Mouse (Mus musculus): ENCODE data around the gene Slc4a11. TPM values are rescaled to one million over a fixed set of nuclear protein-coding genes. Genes with fewer than 3 reads are reported as not detected.

Gene Slc4a11
- polyA plus RNA-seq, 2 experiments = 0.09 TPM; not detected in 1

- Histone ChIP-seq H3K4me2 (ENCODE audit: low read depth) (no peak overlapping the region), H3K27me3 (ENCODE audit: control insufficient read depth, insufficient read depth, low read length) (no peaks in the 10 kb centered on the region; the same call in 1 of the 2 replicates), H3K9ac (replicated peaks) (no peak overlapping the region), H3K4me1 (replicated peaks; ENCODE audit: control insufficient read depth in 2 of 2, insufficient read depth in 2 of 2, low read length in 1 of 2) (peaks cover 0 to 12% of the 10 kb centered on the region in 2 experiments; a peak in 2 of 4 replicates), H3K36me3 (replicated peaks; ENCODE audit: control insufficient read depth, insufficient read depth, low read depth) (no peaks in the 10 kb centered on the region), H3K27ac (no peak overlapping the region), H3K9me3 (ENCODE audit: control insufficient read depth, low read length) (no peaks in the 10 kb centered on the region), H3K4me3 (ENCODE audit: insufficient read depth in 1 of 2, low read depth in 2 of 2, low read length in 2 of 2) (no peak overlapping the region)
- no peak for ATAC-seq (ENCODE audit: insufficient read depth)
- DNase-seq (ENCODE audit: low read depth in 3 of 3, low spot score in 3 of 3) = no peak
- WGBS (ENCODE audit: insufficient replicate concordance) = 54% methylated on average over 9 of the region's 9 CpGs
- TF ChIP-seq EP300 (IDR thresholded peaks at IDR 0.05; ENCODE audit: low read depth) (no peak), CTCF (IDR thresholded peaks at IDR 0.05; ENCODE audit: low read depth) (no peak)
Observed at GRCm38 (mm10) chr2:130704040-130705001, 7.0 kb upstream of the Slc4a11 start.

- H3K4me2 ChIP-seq (ENCODE audit: low read depth) = peak overlapping the region; percentile 57
- no peaks in the 10 kb centered on the region for H3K36me3 ChIP-seq (replicated peaks; ENCODE audit: control insufficient read depth, insufficient read depth, low read depth)
- H3K4me3 ChIP-seq (ENCODE audit: insufficient read depth in 1 of 2, low read depth in 2 of 2, low read length in 2 of 2) = peak overlapping the region; percentile 30 to 36
- ATAC-seq (ENCODE audit: insufficient read depth) = no peak
- no peak for DNase-seq (ENCODE audit: low read depth in 3 of 3, low spot score in 3 of 3)
- TF ChIP-seq EP300 (IDR thresholded peaks at IDR 0.05; ENCODE audit: low read depth) (no peak), CTCF (IDR thresholded peaks at IDR 0.05; ENCODE audit: low read depth) (no peak)
- peaks cover 40% of the 10 kb centered on the region for H3K27me3 ChIP-seq (ENCODE audit: control insufficient read depth, insufficient read depth, low read length)
- no peaks in the 10 kb centered on the region for H3K9me3 ChIP-seq (ENCODE audit: control insufficient read depth, low read length)
- no peak overlapping the region for H3K9ac ChIP-seq (replicated peaks)
- H3K4me1 ChIP-seq (replicated peaks; ENCODE audit: control insufficient read depth in 2 of 2, insufficient read depth in 2 of 2, low read length in 1 of 2) = 0 out of 4 replicates have a peak, but pooled peaks cover 0 to 2% of the 10 kb centered on the region in 2 experiments
- no peak overlapping the region for H3K27ac ChIP-seq
- 5% methylated on average over 14 of the region's 14 CpGs for WGBS (ENCODE audit: insufficient replicate concordance)
Observed at GRCm38 (mm10) chr2:130697821-130698266, 525 bp upstream of the Slc4a11 start.

GRCm38 (mm10) chr2:130696700-130697152 is 593 bp downstream of the Slc4a11 start:
- H3K36me3 ChIP-seq (replicated peaks; ENCODE audit: control insufficient read depth, insufficient read depth, low read depth) = no peaks in the 10 kb centered on the region
- H3K4me2 ChIP-seq (ENCODE audit: low read depth) = peak overlapping the region; percentile 57
- H3K27me3 ChIP-seq (ENCODE audit: control insufficient read depth, insufficient read depth, low read length) = peaks cover 40% of the 10 kb centered on the region
- no peaks in the 10 kb centered on the region for H3K9me3 ChIP-seq (ENCODE audit: control insufficient read depth, low read length)
- no peak overlapping the region for H3K9ac ChIP-seq (replicated peaks)
- WGBS (ENCODE audit: insufficient replicate concordance) = 3% methylated on average over 30 of the region's 31 CpGs
- H3K27ac ChIP-seq = no peak overlapping the region
- H3K4me3 ChIP-seq (ENCODE audit: insufficient read depth in 1 of 2, low read depth in 2 of 2, low read length in 2 of 2) = peak overlapping the region; percentile 12 to 36; a peak in 3 of 4 replicates
- no peak for ATAC-seq (ENCODE audit: insufficient read depth)
- no peak for TF ChIP-seq CTCF (IDR thresholded peaks at IDR 0.05; ENCODE audit: low read depth)
- no peak for TF ChIP-seq EP300 (IDR thresholded peaks at IDR 0.05; ENCODE audit: low read depth)
- no peak for DNase-seq (ENCODE audit: low read depth in 3 of 3, low spot score in 3 of 3)
- 0 out of 4 replicates have a peak, but pooled peaks cover 0 to 2% of the 10 kb centered on the region in 2 experiments for H3K4me1 ChIP-seq (replicated peaks; ENCODE audit: control insufficient read depth in 2 of 2, insufficient read depth in 2 of 2, low read length in 1 of 2)

- TF ChIP-seq EP300 (IDR thresholded peaks at IDR 0.05; ENCODE audit: low read depth) (no peak), CTCF (IDR thresholded peaks at IDR 0.05; ENCODE audit: low read depth) (no peak)
- Histone ChIP-seq H3K4me1 (replicated peaks; ENCODE audit: control insufficient read depth in 2 of 2, insufficient read depth in 2 of 2, low read length in 1 of 2) (0 out of 4 replicates have a peak, but pooled peaks cover 0 to 2% of the 10 kb centered on the region in 2 experiments), H3K36me3 (replicated peaks; ENCODE audit: control insufficient read depth, insufficient read depth, low read depth) (no peaks in the 10 kb centered on the region), H3K9me3 (ENCODE audit: control insufficient read depth, low read length) (no peaks in the 10 kb centered on the region), H3K4me2 (ENCODE audit: low read depth) (no peak overlapping the region), H3K27me3 (ENCODE audit: control insufficient read depth, insufficient read depth, low read length) (peaks cover 35% of the 10 kb centered on the region), H3K27ac (no peak overlapping the region), H3K4me3 (ENCODE audit: insufficient read depth in 1 of 2, low read depth in 2 of 2, low read length in 2 of 2) (no peak overlapping the region), H3K9ac (replicated peaks) (no peak overlapping the region)
- 27% methylated on average over 3 of the region's 3 CpGs for WGBS (ENCODE audit: insufficient replicate concordance)
- DNase-seq (ENCODE audit: low read depth in 3 of 3, low spot score in 3 of 3) (no peak), ATAC-seq (ENCODE audit: insufficient read depth) (no peak)
Observed at GRCm38 (mm10) chr2:130693563-130693962, 3.8 kb downstream of the Slc4a11 start.

- no peak overlapping the region for H3K4me3 ChIP-seq (ENCODE audit: insufficient read depth in 1 of 2, low read depth in 2 of 2, low read length in 2 of 2)
- no peaks in the 10 kb centered on the region for H3K36me3 ChIP-seq (replicated peaks; ENCODE audit: control insufficient read depth, insufficient read depth, low read depth)
- H3K4me2 ChIP-seq (ENCODE audit: low read depth) = no peak overlapping the region
- H3K27ac ChIP-seq = no peak overlapping the region
- H3K9me3 ChIP-seq (ENCODE audit: control insufficient read depth, low read length) = no peaks in the 10 kb centered on the region
- no peaks in the 10 kb centered on the region for H3K27me3 ChIP-seq (ENCODE audit: control insufficient read depth, insufficient read depth, low read length)
- no peak for TF ChIP-seq EP300 (IDR thresholded peaks at IDR 0.05; ENCODE audit: low read depth)
- TF ChIP-seq CTCF (IDR thresholded peaks at IDR 0.05; ENCODE audit: low read depth) = no peak
- 50% methylated on average over 2 of the region's 2 CpGs for WGBS (ENCODE audit: insufficient replicate concordance)
- H3K9ac ChIP-seq (replicated peaks) = no peak overlapping the region
- H3K4me1 ChIP-seq (replicated peaks; ENCODE audit: control insufficient read depth in 2 of 2, insufficient read depth in 2 of 2, low read length in 1 of 2) = no peaks in the 10 kb centered on the region
- ATAC-seq (ENCODE audit: insufficient read depth) (no peak), DNase-seq (ENCODE audit: low read depth in 3 of 3, low spot score in 3 of 3) (no peak)
Observed at GRCm38 (mm10) chr2:130689011-130689410, 8.3 kb downstream of the Slc4a11 start.

Data from liver, embryonic 14.5 days (tissue).